Mouse (Mus musculus) common myeloid progenitor, adult 5-6 weeks (primary cell): ENCODE measurements at regions not wholly inside any gene's neighbourhood (a gene's known extent, or its start where the extent isn't known, plus 50 kb on each side); places are given as distances from the start of the nearest gene placed in this dataset.

ENCODE experiments used
- ATAC-seq: replicated peaks from 2 replicates; pipeline ENCODE4 v1.8.0; 2016; ENCODE audit warnings: low read depth, mild to moderate bottlenecking, moderate TSS enrichment, inconsistent platforms; ENCODE audit not compliant: poor library complexity, severe bottlenecking

- no peak for ATAC-seq
Measured at GRCm38 (mm10) chr10:95124476-95124875, 179.8 kb upstream of the Plxnc1 start.

DNA sequence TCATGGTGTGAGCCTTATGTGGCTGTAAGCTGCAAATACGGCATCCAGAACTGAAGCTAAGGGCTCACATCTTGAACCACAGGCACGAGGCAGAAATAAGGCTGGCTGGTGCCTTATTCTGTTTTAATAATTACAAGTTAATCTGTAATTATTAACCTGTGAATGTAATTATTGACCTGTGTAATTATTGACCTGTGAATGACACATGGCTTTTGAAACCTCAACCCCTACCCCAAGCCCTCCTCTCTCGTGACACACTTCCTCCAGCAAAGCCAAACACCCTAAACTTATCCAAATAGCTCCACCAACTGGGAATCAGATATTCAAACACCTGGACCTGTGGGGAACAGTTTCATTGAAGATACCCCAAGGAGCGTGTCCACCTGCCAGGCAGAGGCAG lies 175.4 kb upstream of the Plxnc1 start:
- no peak for ATAC-seq

DNA sequence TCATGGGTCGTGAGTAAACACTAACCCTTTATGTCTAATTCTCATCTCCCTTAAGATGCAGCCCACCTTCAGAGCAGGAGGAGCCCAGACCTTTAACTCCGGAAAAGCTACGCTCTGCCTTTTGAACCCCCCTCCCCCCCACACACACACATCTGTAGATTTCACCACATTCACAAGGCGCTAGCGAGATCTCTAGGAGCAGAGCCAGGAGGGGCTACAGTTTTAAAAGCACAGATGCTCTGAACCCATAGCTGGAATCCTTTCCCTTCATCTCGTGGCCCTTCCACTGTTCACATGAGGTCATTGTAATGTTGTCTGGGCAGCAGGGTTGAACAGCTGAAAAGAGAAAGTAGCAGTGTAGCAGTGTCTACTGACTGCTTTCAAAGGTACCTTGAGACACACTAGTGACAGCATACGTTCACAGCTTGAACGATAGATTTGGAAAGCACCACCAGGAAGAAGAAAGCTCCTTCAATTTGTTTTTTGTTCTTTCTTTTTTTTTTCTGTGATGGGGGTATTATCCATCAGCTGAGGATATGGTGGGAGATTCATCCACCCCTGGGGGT lies 174.2 kb upstream of the Plxnc1 start:
- ATAC-seq, result no peak

DNA sequence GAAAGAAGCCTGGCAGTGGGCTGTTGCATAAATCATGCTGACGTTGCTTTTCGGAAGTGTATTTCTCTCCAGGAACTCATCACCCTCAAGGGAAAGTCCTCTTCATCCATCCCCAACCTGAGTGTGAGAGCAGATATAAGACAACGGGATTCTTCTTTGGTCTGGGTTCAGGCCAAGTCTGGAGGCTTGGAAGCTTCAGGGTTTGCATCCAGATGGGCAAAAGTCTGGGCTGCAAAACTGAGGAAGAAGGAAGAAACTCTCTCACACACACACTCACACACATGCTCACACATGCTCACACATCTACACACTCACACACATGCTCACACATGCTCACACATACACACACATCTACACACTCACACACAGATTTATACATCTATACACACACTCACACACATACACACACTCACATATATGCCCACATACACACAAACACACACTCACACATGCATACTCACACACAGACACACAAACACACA lies 173.1 kb upstream of the Plxnc1 start:
- peak; percentile 88; the same call in 1 of the 2 replicates for ATAC-seq

DNA sequence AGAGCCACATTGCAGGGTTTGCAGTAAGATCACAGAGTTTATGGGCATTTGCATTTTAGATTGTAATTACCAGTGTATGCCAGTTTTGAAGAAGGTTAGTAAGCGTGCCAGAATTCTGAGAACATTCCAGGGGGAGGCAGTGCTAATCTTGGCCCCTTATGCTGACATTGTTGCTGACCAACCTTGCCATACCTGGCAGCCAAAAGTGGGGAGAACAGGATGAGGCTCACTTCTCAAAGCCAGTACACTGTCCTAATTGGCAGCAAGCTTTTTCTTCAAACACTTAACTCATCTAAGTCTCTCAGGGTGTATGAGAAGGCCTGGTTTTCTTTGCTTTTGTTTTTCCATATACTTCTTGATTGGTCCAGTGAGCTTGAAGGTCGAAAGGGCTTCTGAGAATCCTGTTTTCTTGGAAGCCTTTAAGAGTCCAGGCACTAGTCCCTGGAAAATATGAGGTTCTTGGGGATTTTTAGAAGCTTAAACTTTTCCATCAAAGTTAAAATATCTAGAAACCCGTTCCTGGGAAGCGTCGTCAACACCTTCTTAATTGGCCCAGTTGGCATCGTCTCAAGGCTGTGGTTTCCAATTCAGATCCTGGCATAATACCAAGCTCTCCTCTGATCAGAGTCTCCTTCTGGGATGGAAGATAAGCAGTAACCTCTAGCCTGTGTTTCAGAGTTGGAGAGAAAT lies 172.6 kb upstream of the Plxnc1 start:
- peak; percentile 3; the same call in 1 of the 2 replicates for ATAC-seq

- no peak for ATAC-seq
Measured at GRCm38 (mm10) chr10:95116579-95117011, 172.0 kb upstream of the Plxnc1 start.

GRCm38 (mm10) chr10:95112837-95113388 lies 168.3 kb upstream of the Plxnc1 start:
- ATAC-seq, result no peak

- 0 out of 2 replicates have a peak, but pooled peaks have one; percentile 39 for ATAC-seq
Measured at GRCm38 (mm10) chr10:95112231-95112774, 167.7 kb upstream of the Plxnc1 start.

GRCm38 (mm10) chr10:95110786-95111185 lies 166.2 kb upstream of the Plxnc1 start:
- ATAC-seq, result no peak

DNA sequence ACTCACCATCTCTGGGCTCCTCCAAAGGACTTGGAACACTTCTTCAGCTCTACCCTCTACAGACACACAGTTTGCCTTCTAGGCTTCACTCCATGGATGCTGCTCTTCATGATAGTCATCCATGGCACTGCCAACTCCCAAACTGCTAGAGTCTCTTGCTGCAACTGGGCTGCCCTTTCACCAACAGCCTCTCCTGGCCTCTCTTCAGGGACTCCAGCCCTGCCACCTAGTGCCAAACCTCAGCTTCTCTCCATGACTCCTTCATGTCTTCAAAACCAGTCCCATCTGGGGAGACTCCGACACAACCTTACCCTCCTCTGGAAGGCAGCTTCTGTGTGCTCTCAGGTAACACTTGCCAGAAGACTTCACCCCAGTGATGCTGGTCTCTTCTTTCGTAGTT lies 164.9 kb upstream of the Plxnc1 start:
- ATAC-seq, result no peak

- ATAC-seq, result no peak
Measured at GRCm38 (mm10) chr10:95107532-95108251, 163.1 kb upstream of the Plxnc1 start.

- peak; percentile 52; the same call in 1 of the 2 replicates for ATAC-seq
Measured at GRCm38 (mm10) chr10:95103808-95104207, 159.2 kb upstream of the Plxnc1 start.

DNA sequence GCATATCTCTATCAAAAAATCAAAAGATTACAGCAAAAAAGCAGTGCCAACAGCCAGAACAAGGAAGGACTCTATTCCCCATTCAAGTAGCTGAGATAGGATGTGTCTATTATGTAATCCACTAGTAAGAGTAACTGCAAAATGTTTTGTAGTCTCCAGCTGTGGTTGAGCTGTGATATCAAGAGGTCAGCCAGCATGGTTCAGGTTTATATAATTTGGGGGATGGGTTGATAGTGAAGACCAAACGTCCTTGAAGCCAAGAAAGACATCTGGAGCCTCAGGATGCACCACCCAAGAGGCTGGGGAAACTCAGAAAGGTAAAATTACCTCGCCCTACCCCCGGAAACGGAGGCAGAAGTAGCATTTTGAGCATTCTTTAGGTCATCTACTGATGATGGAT lies 158.3 kb upstream of the Plxnc1 start:
- ATAC-seq, result no peak

GRCm38 (mm10) chr10:95099906-95100305 lies 155.3 kb upstream of the Plxnc1 start:
- ATAC-seq, result no peak

DNA sequence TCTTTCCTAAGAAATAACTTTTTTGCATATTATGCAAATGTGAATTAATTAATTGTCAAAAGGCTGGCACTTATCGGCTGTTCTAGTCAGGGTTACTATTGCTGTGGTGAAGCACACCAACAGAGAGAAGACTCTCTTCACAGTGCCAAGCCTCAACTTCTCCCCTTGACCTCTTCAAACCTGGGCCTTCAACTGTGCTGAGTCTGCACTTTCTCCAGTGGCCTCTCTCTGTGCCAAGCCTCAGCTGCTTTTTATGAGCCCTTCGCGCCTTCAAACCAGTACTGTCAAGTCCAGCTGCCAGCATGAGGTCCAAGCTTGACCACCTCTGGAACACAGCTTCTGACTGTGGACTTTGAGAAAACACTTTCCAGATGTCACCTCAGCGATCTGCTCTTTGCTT lies 151.2 kb upstream of the Plxnc1 start:
- ATAC-seq, result no peak

DNA sequence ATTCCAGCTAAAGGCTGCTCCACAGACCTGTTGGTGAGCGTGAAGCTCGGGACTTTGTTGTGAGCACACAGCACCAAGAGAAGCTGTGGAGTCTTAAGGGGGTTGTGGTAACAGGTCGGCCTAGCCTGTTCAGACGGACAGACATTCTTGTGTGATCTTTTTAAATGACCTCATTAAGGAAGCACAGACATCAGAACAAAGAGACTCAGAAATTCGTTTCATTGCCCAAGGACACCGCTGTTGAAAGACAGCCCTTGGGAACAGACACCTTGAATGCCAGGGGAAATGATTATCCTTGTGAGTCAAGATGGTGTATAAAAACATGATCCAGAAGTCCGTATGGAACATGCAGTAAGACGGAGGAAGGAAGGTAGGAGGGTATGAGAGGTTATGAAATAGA lies 150.1 kb upstream of the Plxnc1 start:
- no peak for ATAC-seq

DNA sequence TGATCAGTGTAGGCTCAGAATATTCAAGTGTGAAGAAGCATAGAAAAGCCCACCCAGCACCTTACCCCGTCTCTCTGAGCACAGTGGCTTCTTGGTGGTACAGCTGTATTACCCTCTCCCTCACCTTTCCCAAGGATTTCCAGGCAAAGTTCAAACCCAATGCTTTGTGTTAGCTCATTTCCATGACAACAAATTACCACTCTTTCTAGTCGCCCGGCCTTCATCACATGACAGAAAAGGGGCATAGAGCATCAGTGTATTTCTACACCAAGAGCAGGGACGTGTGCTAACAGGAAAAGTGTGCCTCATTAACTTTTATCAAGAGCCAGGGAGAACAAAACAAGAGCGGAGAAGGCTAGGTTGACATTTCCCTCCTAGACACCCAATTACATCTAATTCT lies 148.6 kb upstream of the Plxnc1 start:
- ATAC-seq, result no peak

GRCm38 (mm10) chr10:95091086-95091485 lies 146.5 kb upstream of the Plxnc1 start:
- ATAC-seq, result no peak

DNA sequence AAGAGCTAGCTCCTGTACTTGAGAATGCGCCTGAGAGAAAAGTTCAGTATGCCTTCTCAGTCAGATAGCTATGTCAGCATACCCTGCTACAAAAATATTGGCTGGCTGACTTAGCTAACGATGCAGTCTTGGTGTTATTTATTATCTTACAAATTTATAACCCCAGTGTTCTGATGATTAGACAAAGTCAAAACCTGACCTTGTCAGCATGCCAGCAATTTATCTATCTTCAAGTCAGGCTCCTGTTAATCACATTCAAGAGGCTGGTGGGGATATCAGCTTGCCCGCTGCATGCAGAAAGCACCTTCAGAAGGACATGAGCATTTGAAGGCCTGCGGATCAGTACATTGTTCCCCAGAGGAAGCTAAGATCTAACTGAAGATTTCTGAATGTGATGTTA lies 146.0 kb upstream of the Plxnc1 start:
- no peak for ATAC-seq

DNA sequence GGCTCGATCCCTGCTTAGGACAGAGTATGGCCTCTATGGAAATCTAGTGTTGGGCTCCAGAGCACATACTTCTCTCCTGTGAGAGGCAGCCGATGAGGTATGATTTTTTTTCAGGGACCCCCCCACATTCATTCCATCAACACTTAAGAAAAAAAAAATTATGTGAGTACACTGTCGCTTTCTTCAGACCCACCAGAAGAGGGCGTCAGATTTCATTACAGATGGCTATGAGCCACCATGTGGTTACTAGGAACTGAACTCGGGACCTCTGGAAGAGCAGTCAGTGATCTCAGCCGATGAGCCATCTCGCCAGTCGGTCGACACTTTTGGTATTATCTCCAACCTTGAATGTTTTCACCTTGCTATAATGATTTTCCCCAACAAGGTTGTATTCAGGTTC lies 145.4 kb upstream of the Plxnc1 start:
- no peak for ATAC-seq
